Mouse (Mus musculus) liver, embryonic 16.5 days (tissue): ENCODE measurements around the gene Wdr83. TPM values are rescaled to one million over a fixed set of nuclear protein-coding genes. Genes with fewer than 3 reads are reported as not detected.
"Not testable (repeated sequence)": the region's sequence is repeated elsewhere in the genome, so short reads cannot be mapped to it uniquely, and the experiment has no call there.

Experiments
- ATAC-seq: fragments of 200-750 bp; cut with Nextera tagmentation; 2 replicates; pipeline ENCODE4 v1.8.0; 2017; ENCODE audit warnings: low read depth, mild to moderate bottlenecking, moderate number of reproducible peaks, moderate library complexity
- H3K27ac ChIP-seq: fragments of 300-500 bp; sonication (generic); 2 replicates; pipeline ENCODE4 v1.5.1; 2014; ENCODE audit warnings: mild to moderate bottlenecking, low read length
- H3K27me3 ChIP-seq: fragments of 300-500 bp; sonication (generic); 2 replicates; pipeline ENCODE4 v1.6.1; 2014; ENCODE audit warnings: low read depth, low read length, mixed read lengths; ENCODE audit not compliant: control insufficient read depth, insufficient read depth
- H3K36me3 ChIP-seq: fragments of 300-500 bp; sonication (generic); 2 replicates; pipeline ENCODE4 v1.6.1; 2014; ENCODE audit warnings: mild to moderate bottlenecking; ENCODE audit not compliant: control insufficient read depth, insufficient read depth
- H3K4me1 ChIP-seq: fragments of 300-500 bp; sonication (generic); 2 replicates; pipeline ENCODE4 v1.6.1; 2014; ENCODE audit warnings: low read depth, low read length, mixed read lengths; ENCODE audit not compliant: control insufficient read depth
- H3K4me2 ChIP-seq: fragments of 300-500 bp; sonication (generic); 2 replicates; pipeline ENCODE4 v1.6.1; 2014; ENCODE audit warnings: low read depth, low read length, mixed read lengths
- H3K4me3 ChIP-seq: fragments of 300-500 bp; sonication (generic); 2 replicates; pipeline ENCODE4 v1.5.1; 2014; ENCODE audit warnings: low read depth, mild to moderate bottlenecking, low read length
- H3K9ac ChIP-seq: fragments of 300-500 bp; sonication (generic); 2 replicates; pipeline ENCODE4 v1.6.1; 2014; ENCODE audit warnings: low read depth, low read length
- H3K9me3 ChIP-seq: fragments of 300-500 bp; sonication (generic); replicated peaks from 2 replicates; pipeline ENCODE4 v1.6.1; 2016; ENCODE audit warnings: low read length; ENCODE audit not compliant: control insufficient read depth
- WGBS: fragments of 180-500 bp; shearing (Covaris S2); extraction: QIAGEN DNeasy Blood & Tissue Kit; methylation state at CpG from one replicate; pipeline ENCODE4 v1.1.7; 2014; ENCODE audit not compliant: insufficient replicate concordance; 5-methylcytosine and 5-hydroxymethylcytosine counted together
- polyA plus RNA-seq: library from polyadenylated mRNA; unstranded; fragments of >200 nt; fragmentation: Nextera tagmentation; extraction: Ambion mirVana; gene quantifications from 2 replicates; pipeline ENCODE4 v1.2.1, GENCODE M21; 2015

The Wdr83 gene
- 22.0 and 23.6 TPM in 2 replicates for polyA plus RNA-seq

DNA sequence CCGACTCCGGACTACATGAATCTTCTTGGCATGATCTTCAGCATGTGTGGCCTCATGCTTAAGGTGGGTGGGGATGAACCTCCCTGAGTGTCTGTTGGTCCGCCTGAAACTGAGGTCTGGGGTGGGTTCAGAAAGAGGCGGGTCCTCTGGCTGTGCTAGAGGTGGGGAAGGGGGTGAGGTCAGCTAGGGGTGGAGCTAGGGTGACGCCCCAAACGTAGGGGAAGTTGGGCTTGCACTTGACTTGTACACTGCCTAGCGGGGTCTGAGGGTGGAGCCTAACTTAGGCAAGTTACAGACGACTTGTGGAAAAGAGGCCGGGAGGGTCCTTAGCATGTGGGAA, at the start of gene Wdr83:
Wdr83 (minus strand) TSS at position 91 of the 340 bp plus-strand sequence.
- Histone ChIP-seq H3K36me3 (peaks cover 8% of the 10 kb centered on the region; the same call in 1 of the 2 replicates), H3K4me2 (peak within 1 kb of the TSS; percentile 92), H3K27ac (peak within 1 kb of the TSS; percentile 85), H3K4me3 (peak within 1 kb of the TSS; percentile 89), H3K4me1 (peaks cover 48% of the 10 kb centered on the region), H3K9me3 (no peaks in the 10 kb centered on the region), H3K27me3 (no peaks in the 10 kb centered on the region), H3K9ac (peak within 1 kb of the TSS; percentile 95)
- 0% methylated on average over 9 of the region's 9 CpGs for WGBS
- ATAC-seq, result peak; percentile 66

- Histone ChIP-seq H3K27ac (no peak overlapping the region), H3K4me2 (no peak overlapping the region), H3K36me3 (no peaks in the 10 kb centered on the region), H3K4me3 (no peak overlapping the region), H3K9me3 (no peaks in the 10 kb centered on the region), H3K9ac (no peak overlapping the region), H3K27me3 (peaks cover 3% of the 10 kb centered on the region; the same call in 1 of the 2 replicates), H3K4me1 (no peaks in the 10 kb centered on the region)
- no peak for ATAC-seq
- WGBS, result 80% methylated on average over 8 of the region's 8 CpGs
Measured at GRCm38 (mm10) chr8:85123691-85124090, 42.6 kb upstream of the Wdr83 start.

DNA sequence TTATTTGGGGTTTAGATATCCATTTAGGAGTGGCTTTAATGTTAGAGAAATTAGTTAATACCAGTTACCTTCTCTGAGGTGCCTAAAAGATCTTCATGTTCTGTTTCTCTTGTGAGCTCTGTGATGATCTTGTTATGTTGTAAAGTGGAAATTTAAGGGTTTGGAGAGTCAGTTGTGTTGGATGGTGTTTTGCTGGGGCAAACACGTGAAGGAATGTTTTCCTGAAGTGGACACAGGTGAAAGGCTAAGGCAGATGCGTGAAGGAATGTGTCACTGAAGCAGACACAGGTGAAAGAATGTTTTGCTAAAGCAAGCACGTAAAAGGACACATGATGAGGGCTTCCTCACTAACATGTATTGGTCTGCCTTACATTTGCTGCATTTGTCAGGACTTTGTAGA, 41.9 kb upstream of the Wdr83 start, which contains the start of gene Zfp791:
Zfp791 (minus strand) TSS at position 101 of the 400 bp plus-strand sequence.
- Histone ChIP-seq H3K27ac (no peak within 1 kb of the TSS), H3K4me2 (no peak within 1 kb of the TSS), H3K36me3 (no peaks in the 10 kb centered on the region), H3K9me3 (no peaks in the 10 kb centered on the region), H3K4me3 (no peak within 1 kb of the TSS), H3K4me1 (no peaks in the 10 kb centered on the region), H3K27me3 (peaks cover 3% of the 10 kb centered on the region; the same call in 1 of the 2 replicates), H3K9ac (no peak within 1 kb of the TSS)
- 62% methylated on average over 3 of the region's 3 CpGs for WGBS
- no peak for ATAC-seq

DNA sequence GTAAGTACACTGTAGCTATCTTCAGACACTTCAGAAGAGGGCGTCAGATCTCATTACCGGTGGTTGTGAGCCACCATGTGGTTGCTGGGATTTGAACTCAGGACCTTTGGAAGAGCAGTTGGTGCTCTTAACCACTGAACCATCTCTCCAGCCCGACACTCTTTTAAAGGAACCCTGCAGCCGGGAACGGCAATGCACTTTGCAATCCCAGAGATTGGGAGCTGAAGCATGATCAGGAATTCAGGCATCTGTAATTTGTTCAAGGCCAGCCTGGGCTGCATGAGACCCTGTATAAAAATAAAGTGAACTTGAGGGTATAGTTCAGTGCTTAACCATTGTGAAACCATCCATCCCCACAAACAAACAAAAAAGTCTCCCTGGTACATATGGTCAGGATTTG, 39.1 kb upstream of the Wdr83 start:
- not testable (repeated sequence) for H3K27ac ChIP-seq, ATAC-seq, H3K4me3 ChIP-seq, H3K36me3 ChIP-seq, H3K9me3 ChIP-seq, H3K27me3 ChIP-seq, H3K4me1 ChIP-seq, H3K4me2 ChIP-seq, H3K9ac ChIP-seq
- WGBS, result 59% methylated on average over 5 of the region's 5 CpGs

DNA sequence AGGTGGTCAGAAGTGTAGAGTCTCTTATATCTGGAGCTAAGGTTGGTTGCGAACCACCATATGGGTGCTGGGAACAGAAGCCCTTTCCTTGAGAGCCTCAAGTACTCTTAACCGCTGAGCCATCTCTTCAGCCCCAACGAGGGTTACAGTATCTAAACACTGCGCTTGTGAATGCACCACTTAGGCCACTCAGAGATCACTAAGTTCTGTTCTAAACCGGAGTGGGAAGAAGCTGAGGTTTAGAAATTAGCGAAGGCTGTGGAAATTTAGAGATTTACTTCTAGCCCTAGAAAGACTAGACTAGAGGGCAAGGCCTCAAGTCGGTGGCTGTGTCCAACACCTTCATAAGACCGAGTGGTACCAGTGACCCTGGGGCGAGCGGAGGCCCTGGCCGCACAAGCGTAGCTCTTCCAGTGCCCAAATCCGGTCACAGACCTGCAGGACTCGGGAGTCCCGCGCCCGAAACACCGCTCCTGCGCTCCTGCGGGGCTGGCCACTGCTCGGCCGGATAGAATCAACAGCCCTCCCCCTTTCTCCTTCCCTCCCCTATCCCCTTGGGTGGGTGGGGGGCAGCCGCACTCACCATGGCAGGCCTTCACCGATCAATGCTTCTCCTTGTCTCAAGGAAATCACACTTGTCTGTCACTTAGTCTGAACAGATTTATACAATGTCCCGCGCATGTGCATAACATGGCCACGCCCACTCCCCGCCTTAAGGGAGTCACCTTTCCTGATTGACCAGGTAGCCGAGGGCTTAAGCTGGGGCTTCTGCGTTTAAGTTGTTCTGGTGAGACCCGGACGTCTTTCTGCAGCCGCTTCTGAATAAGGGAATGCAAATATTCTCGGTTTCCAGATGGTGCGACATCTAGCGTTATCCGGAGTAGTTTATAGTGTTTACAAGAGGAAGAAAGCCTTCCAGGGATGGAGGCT, 38.2 kb upstream of the Wdr83 start:
- peak; percentile 72 for ATAC-seq
- Histone ChIP-seq H3K4me3 (peak overlapping the region; percentile 59), H3K36me3 (no peaks in the 10 kb centered on the region), H3K4me1 (no peaks in the 10 kb centered on the region), H3K9ac (peak overlapping the region; percentile 43), H3K4me2 (peak overlapping the region; percentile 53), H3K9me3 (no peaks in the 10 kb centered on the region), H3K27me3 (peaks cover 3% of the 10 kb centered on the region; the same call in 1 of the 2 replicates), H3K27ac (peak overlapping the region; percentile 47)
- 11% methylated on average over 37 of the region's 37 CpGs for WGBS

- peak; percentile 75 for ATAC-seq
- Histone ChIP-seq H3K4me3 (no peak overlapping the region), H3K9ac (no peak overlapping the region), H3K27ac (peak overlapping the region; percentile 13; the same call in 1 of the 2 replicates), H3K36me3 (no peaks in the 10 kb centered on the region; the same call in 1 of the 2 replicates), H3K9me3 (no peaks in the 10 kb centered on the region), H3K27me3 (peaks cover 3% of the 10 kb centered on the region; the same call in 1 of the 2 replicates), H3K4me2 (peak overlapping the region; percentile 24; the same call in 1 of the 2 replicates), H3K4me1 (no peaks in the 10 kb centered on the region)
- 59% methylated on average over 7 of the region's 7 CpGs for WGBS
Measured at GRCm38 (mm10) chr8:85116984-85117383, 35.9 kb upstream of the Wdr83 start.

- H3K4me2 ChIP-seq, result no peak overlapping the region
- H3K9me3 ChIP-seq, result no peaks in the 10 kb centered on the region
- no peak for ATAC-seq
- no peak overlapping the region for H3K9ac ChIP-seq
- peaks cover 3% of the 10 kb centered on the region; the same call in 1 of the 2 replicates for H3K27me3 ChIP-seq
- H3K4me3 ChIP-seq, result no peak overlapping the region
- H3K4me1 ChIP-seq, result no peaks in the 10 kb centered on the region
- no peak overlapping the region for H3K27ac ChIP-seq
- 51% methylated on average over 4 of the region's 4 CpGs for WGBS
- peaks cover 13% of the 10 kb centered on the region for H3K36me3 ChIP-seq
Measured at GRCm38 (mm10) chr8:85115501-85115900, 34.4 kb upstream of the Wdr83 start.

GRCm38 (mm10) chr8:85113241-85113640, 32.1 kb upstream of the Wdr83 start:
- H3K9me3 ChIP-seq, result no peaks in the 10 kb centered on the region
- H3K4me3 ChIP-seq, result no peak overlapping the region
- peaks cover 23% of the 10 kb centered on the region for H3K36me3 ChIP-seq
- H3K4me1 ChIP-seq, result no peaks in the 10 kb centered on the region
- no peak for ATAC-seq
- H3K4me2 ChIP-seq, result no peak overlapping the region
- no peak overlapping the region for H3K27ac ChIP-seq
- WGBS, result 68% methylated on average over 10 of the region's 10 CpGs
- H3K27me3 ChIP-seq, result no peaks in the 10 kb centered on the region
- no peak overlapping the region for H3K9ac ChIP-seq

- Histone ChIP-seq H3K9me3 (peaks cover 4% of the 10 kb centered on the region), H3K27me3 (no peaks in the 10 kb centered on the region), H3K4me2 (no peak overlapping the region), H3K4me1 (no peaks in the 10 kb centered on the region), H3K27ac (no peak overlapping the region), H3K4me3 (no peak overlapping the region), H3K36me3 (peaks cover 12% of the 10 kb centered on the region), H3K9ac (no peak overlapping the region)
- ATAC-seq, result no peak
- 54% methylated on average over 4 of the region's 4 CpGs for WGBS
Measured at GRCm38 (mm10) chr8:85100076-85100665, 19.1 kb upstream of the Wdr83 start.
